Mouse (Mus musculus): ENCODE results near the gene Exoc2.

GRCm38 (mm10) chr13:30972102-30972501 lies 1.8 kb downstream of the Exoc2 start:
- TF ChIP-seq EP300 (IDR thresholded peaks at IDR 0.05) (no peak), CTCF (IDR thresholded peaks at IDR 0.05) (0 out of 2 replicates have a peak, but pooled peaks have one; percentile 13)
